Mouse (Mus musculus): ENCODE results near the gene Olfr106-ps. TPM values are rescaled to one million over a fixed set of nuclear protein-coding genes. Genes with fewer than 3 reads are reported as not detected.

The Olfr106-ps gene
- polyA plus RNA-seq (2015; fragmentation: Nextera tagmentation; extraction: Ambion mirVana), result not detected in 2 replicates

GRCm38 (mm10) chr17:37390093-37390492, at the start of gene Olfr106-ps:
Gene Olfr106-ps, plus strand, starts transcription at chr17:37390393.
- Histone ChIP-seq H3K4me2 (no peak within 1 kb of the TSS), H3K4me3 (replicated peaks) (no peak within 1 kb of the TSS), H3K27me3 (no peaks in the 10 kb centered on the region), H3K4me1 (replicated peaks) (no peaks in the 10 kb centered on the region), H3K9me3 (replicated peaks) (no peaks in the 10 kb centered on the region), H3K36me3 (replicated peaks) (no peaks in the 10 kb centered on the region), H3K27ac (replicated peaks) (no peak within 1 kb of the TSS), H3K9ac (no peak within 1 kb of the TSS)
- 47% methylated on average over 1 of the region's 1 CpGs for WGBS (ENCODE audit: insufficient replicate concordance)
- ATAC-seq (ENCODE audit: insufficient read depth), result no peak

GRCm38 (mm10) chr17:37359282-37359681, 30.9 kb upstream of the Olfr106-ps start, which contains the start of gene Olfr104-ps:
Gene Olfr104-ps, plus strand, starts transcription at chr17:37359582.
- Histone ChIP-seq H3K4me2 (no peak within 1 kb of the TSS), H3K9me3 (replicated peaks) (no peaks in the 10 kb centered on the region), H3K36me3 (replicated peaks) (no peaks in the 10 kb centered on the region), H3K4me3 (replicated peaks) (no peak within 1 kb of the TSS), H3K9ac (no peak within 1 kb of the TSS), H3K27me3 (no peaks in the 10 kb centered on the region), H3K27ac (replicated peaks) (no peak within 1 kb of the TSS), H3K4me1 (replicated peaks) (no peaks in the 10 kb centered on the region)
- ATAC-seq (ENCODE audit: insufficient read depth), result no peak

- Histone ChIP-seq H3K36me3 (replicated peaks) (no peaks in the 10 kb centered on the region), H3K9ac (no peak within 1 kb of the TSS), H3K4me2 (no peak within 1 kb of the TSS), H3K4me3 (replicated peaks) (no peak within 1 kb of the TSS), H3K27ac (replicated peaks) (no peak within 1 kb of the TSS), H3K27me3 (no peaks in the 10 kb centered on the region), H3K9me3 (replicated peaks) (no peaks in the 10 kb centered on the region), H3K4me1 (replicated peaks) (no peaks in the 10 kb centered on the region)
- no peak for ATAC-seq (ENCODE audit: insufficient read depth)
These were observed 11.5 kb upstream of the Olfr106-ps start, which contains the start of gene Olfr105-ps for GRCm38 (mm10) chr17:37378733-37379132. Gene Olfr105-ps, plus strand, starts transcription at chr17:37379033.

GRCm38 (mm10) chr17:37398926-37399325, 8.7 kb downstream of the Olfr106-ps start, which contains the start of gene Olfr107:
Gene Olfr107, plus strand, starts transcription at chr17:37399226.
- Histone ChIP-seq H3K4me2 (no peak within 1 kb of the TSS), H3K9ac (no peak within 1 kb of the TSS), H3K36me3 (replicated peaks) (no peaks in the 10 kb centered on the region), H3K4me1 (replicated peaks) (no peaks in the 10 kb centered on the region), H3K9me3 (replicated peaks) (no peaks in the 10 kb centered on the region), H3K27ac (replicated peaks) (no peak within 1 kb of the TSS), H3K27me3 (no peaks in the 10 kb centered on the region), H3K4me3 (replicated peaks) (no peak within 1 kb of the TSS)
- WGBS (ENCODE audit: insufficient replicate concordance), result 52% methylated on average over 3 of the region's 3 CpGs
- ATAC-seq (ENCODE audit: insufficient read depth), result no peak

GRCm38 (mm10) chr17:37413380-37413779, 23.2 kb downstream of the Olfr106-ps start:
- H3K27me3 ChIP-seq, result no peaks in the 10 kb centered on the region
- H3K9ac ChIP-seq, result no peak overlapping the region
- no peak overlapping the region for H3K27ac ChIP-seq (replicated peaks)
- H3K36me3 ChIP-seq (replicated peaks), result no peaks in the 10 kb centered on the region
- no peak for ATAC-seq (ENCODE audit: insufficient read depth)
- H3K4me2 ChIP-seq, result no peak overlapping the region
- H3K4me1 ChIP-seq (replicated peaks), result no peaks in the 10 kb centered on the region
- no peak overlapping the region for H3K4me3 ChIP-seq (replicated peaks)
- H3K9me3 ChIP-seq (replicated peaks), result 0 out of 2 replicates have a peak, but pooled peaks cover 4% of the 10 kb centered on the region

GRCm38 (mm10) chr17:37445180-37445579, 55.0 kb downstream of the Olfr106-ps start, which contains the start of gene Olfr108:
Gene Olfr108, plus strand, starts transcription at chr17:37445480.
- no peaks in the 10 kb centered on the region for H3K36me3 ChIP-seq (replicated peaks)
- no peak within 1 kb of the TSS for H3K4me2 ChIP-seq
- no peaks in the 10 kb centered on the region for H3K9me3 ChIP-seq (replicated peaks)
- no peaks in the 10 kb centered on the region for H3K4me1 ChIP-seq (replicated peaks)
- no peak within 1 kb of the TSS for H3K9ac ChIP-seq
- no peaks in the 10 kb centered on the region for H3K27me3 ChIP-seq
- 63% methylated on average over 1 of the region's 1 CpGs for WGBS (ENCODE audit: insufficient replicate concordance)
- H3K4me3 ChIP-seq (replicated peaks), result no peak within 1 kb of the TSS
- no peak for ATAC-seq (ENCODE audit: insufficient read depth)
- no peak within 1 kb of the TSS for H3K27ac ChIP-seq (replicated peaks)

Other genes with a start within 250 kb of the Olfr106-ps start
- not detected in 2 replicates for gene Olfr93, start 228.9 kb upstream of the Olfr106-ps start, polyA plus RNA-seq (2015; fragmentation: Nextera tagmentation; extraction: Ambion mirVana)
- gene Ubd, start 196.5 kb upstream of the Olfr106-ps start, polyA plus RNA-seq (2015; fragmentation: Nextera tagmentation; extraction: Ambion mirVana), result not detected in 2 replicates
- gene Olfr94, start 189.4 kb upstream of the Olfr106-ps start, polyA plus RNA-seq (2015; fragmentation: Nextera tagmentation; extraction: Ambion mirVana), result not detected in 2 replicates
- gene Olfr95, start 177.3 kb upstream of the Olfr106-ps start, polyA plus RNA-seq (2015; fragmentation: Nextera tagmentation; extraction: Ambion mirVana), result not detected in 2 replicates
- not detected in 2 replicates for gene Olfr96, start 170.2 kb upstream of the Olfr106-ps start, polyA plus RNA-seq (2015; fragmentation: Nextera tagmentation; extraction: Ambion mirVana)
- not detected in 2 replicates for gene Olfr97, start 153.1 kb upstream of the Olfr106-ps start, polyA plus RNA-seq (2015; fragmentation: Nextera tagmentation; extraction: Ambion mirVana)
- not detected in 2 replicates for gene Olfr98, start 126.6 kb upstream of the Olfr106-ps start, polyA plus RNA-seq (2015; fragmentation: Nextera tagmentation; extraction: Ambion mirVana)
- 2.0 TPM in 2 replicates for gene H2-M3, start 120.2 kb upstream of the Olfr106-ps start, polyA plus RNA-seq (2015; fragmentation: Nextera tagmentation; extraction: Ambion mirVana)
- gene Olfr99, start 106.9 kb upstream of the Olfr106-ps start, polyA plus RNA-seq (2015; fragmentation: Nextera tagmentation; extraction: Ambion mirVana), result not detected in 2 replicates
- not detected in 2 replicates for gene Olfr101, start 86.1 kb upstream of the Olfr106-ps start, polyA plus RNA-seq (2015; fragmentation: Nextera tagmentation; extraction: Ambion mirVana)
- gene Olfr102, start 73.3 kb upstream of the Olfr106-ps start, polyA plus RNA-seq (2015; fragmentation: Nextera tagmentation; extraction: Ambion mirVana), result not detected in 2 replicates
- not detected in 2 replicates for gene Olfr103, start 50.7 kb upstream of the Olfr106-ps start, polyA plus RNA-seq (2015; fragmentation: Nextera tagmentation; extraction: Ambion mirVana)
- not detected in 2 replicates for gene Olfr104-ps, start 30.8 kb upstream of the Olfr106-ps start, polyA plus RNA-seq (2015; fragmentation: Nextera tagmentation; extraction: Ambion mirVana)
- gene Olfr105-ps, start 11.4 kb upstream of the Olfr106-ps start, polyA plus RNA-seq (2015; fragmentation: Nextera tagmentation; extraction: Ambion mirVana), result not detected in 2 replicates
- not detected in 2 replicates for gene Olfr107, start 8.8 kb downstream of the Olfr106-ps start, polyA plus RNA-seq (2015; fragmentation: Nextera tagmentation; extraction: Ambion mirVana)
- gene Olfr108, start 55.1 kb downstream of the Olfr106-ps start, polyA plus RNA-seq (2015; fragmentation: Nextera tagmentation; extraction: Ambion mirVana), result not detected in 2 replicates
- gene Olfr109, start 68.5 kb downstream of the Olfr106-ps start, polyA plus RNA-seq (2015; fragmentation: Nextera tagmentation; extraction: Ambion mirVana), result not detected in 2 replicates
- gene H2-M2, start 93.2 kb downstream of the Olfr106-ps start, polyA plus RNA-seq (2015; fragmentation: Nextera tagmentation; extraction: Ambion mirVana), result not detected in 2 replicates
- not detected in 2 replicates for gene Olfr110, start 102.1 kb downstream of the Olfr106-ps start, polyA plus RNA-seq (2015; fragmentation: Nextera tagmentation; extraction: Ambion mirVana)
- gene Olfr111, start 117.6 kb downstream of the Olfr106-ps start, polyA plus RNA-seq (2015; fragmentation: Nextera tagmentation; extraction: Ambion mirVana), result not detected in 2 replicates
- gene Olfr112, start 179.1 kb downstream of the Olfr106-ps start, polyA plus RNA-seq (2015; fragmentation: Nextera tagmentation; extraction: Ambion mirVana), result not detected in 2 replicates
- gene Olfr113, start 187.3 kb downstream of the Olfr106-ps start, polyA plus RNA-seq (2015; fragmentation: Nextera tagmentation; extraction: Ambion mirVana), result not detected in 2 replicates
- not detected in 2 replicates for gene Olfr114, start 202.3 kb downstream of the Olfr106-ps start, polyA plus RNA-seq (2015; fragmentation: Nextera tagmentation; extraction: Ambion mirVana)
- not detected in 2 replicates for gene Olfr115, start 236.7 kb downstream of the Olfr106-ps start, polyA plus RNA-seq (2015; fragmentation: Nextera tagmentation; extraction: Ambion mirVana)
- not detected in 2 replicates for gene Olfr116, start 236.8 kb downstream of the Olfr106-ps start, polyA plus RNA-seq (2015; fragmentation: Nextera tagmentation; extraction: Ambion mirVana)

Measured in liver, embryonic 15.5 days (tissue).